Mouse (Mus musculus) adrenal gland, postnatal 36 days (tissue): Measurements from ENCODE around the gene Dennd5b. TPM values are rescaled to one million over a fixed set of nuclear protein-coding genes. Genes with fewer than 3 reads are reported as not detected.
"Not testable (repeated sequence)": the region's sequence is repeated elsewhere in the genome, so short reads cannot be mapped to it uniquely, and the experiment has no call there.

Experiments
- DNase-seq, 2 experiments: peaks; one replicate each; pipeline ENCODE4 v3.0.0; 2021; ENCODE audit warnings: mixed read lengths in 1 of 2
- total RNA-seq, 2 experiments: library from RNA; stranded (reverse); gene quantifications; 2 replicates each; pipeline ENCODE4 v1.2.3; 2021

Gene Dennd5b
- total RNA-seq, 2 experiments from 2014 or later, result 13.0 to 18.4 TPM

GRCm38 (mm10) chr6:149010766-149011301 lies 90.6 kb downstream of the Dennd5b start:
- DNase-seq, result no peak

GRCm38 (mm10) chr6:149005009-149005408 lies 96.5 kb downstream of the Dennd5b start:
- no peak for DNase-seq

DNA sequence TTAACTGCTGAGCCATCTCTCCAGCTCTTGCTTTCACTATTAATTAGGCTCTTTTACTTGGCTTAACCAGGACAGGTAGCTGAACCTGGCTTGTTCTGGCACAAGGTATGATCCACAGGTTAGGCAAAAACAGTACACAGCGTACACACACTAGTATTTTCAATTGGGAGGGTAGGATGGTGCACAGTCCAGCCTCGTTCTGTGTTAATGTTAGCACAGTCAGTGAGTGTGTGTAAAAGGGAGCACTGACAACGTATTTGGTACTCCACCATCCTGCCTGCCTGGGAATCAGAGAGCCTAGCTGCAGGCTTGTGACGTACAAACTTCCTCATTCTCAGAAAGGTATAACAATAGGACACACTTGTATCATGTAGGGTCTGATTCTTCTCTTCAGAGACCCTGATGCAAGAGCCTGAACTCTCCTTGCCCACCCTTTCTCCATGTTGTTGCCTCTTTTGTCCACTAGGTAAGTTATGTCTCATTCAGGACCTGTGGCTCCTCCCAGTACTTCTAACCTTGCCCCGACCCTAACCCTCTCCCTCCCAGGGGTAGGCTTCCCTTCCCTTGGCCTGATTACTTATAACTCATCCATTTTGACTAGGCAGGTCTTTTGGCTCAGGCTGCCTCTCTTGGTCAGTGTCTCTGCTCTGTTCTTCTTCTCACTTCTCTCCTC lies 107.0 kb downstream of the Dennd5b start:
- no peak for DNase-seq

GRCm38 (mm10) chr6:148993117-148994077 lies 108.1 kb downstream of the Dennd5b start:
- DNase-seq, result no peak

DNA sequence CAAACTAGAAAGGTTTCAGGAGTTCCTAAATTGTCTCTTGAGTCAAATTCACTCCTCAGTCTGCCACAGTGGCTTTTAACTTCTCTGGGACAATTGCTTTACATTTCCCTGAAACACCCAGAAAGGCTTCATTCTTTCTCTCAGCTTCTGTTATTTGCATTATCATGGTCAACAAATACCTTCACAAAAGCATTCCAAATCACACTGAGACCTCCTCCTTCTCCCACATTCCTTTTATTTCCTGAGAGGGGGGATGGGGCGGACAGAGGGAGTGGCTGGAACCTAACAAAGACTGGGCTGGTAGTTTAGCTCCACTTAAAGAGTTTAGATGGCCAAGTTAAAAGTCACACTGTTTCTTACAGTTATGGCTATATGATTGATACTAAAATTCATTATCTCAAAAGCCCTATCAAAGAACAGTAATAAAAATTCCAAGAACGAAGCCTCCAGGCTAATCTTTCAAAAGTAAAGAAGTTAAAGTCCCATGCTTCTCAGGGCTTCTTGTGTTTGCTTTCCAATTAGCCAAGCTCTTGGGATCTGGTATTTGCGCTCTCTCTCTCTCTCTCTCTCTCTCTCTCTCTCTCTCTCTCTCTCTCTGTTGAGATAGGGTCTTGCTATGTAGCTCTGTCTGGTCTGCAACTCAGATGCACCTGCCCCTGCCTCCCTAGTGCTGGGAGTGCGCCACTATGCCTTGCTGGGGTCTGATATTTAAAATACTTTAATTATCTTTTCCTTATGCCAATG lies 108.9 kb downstream of the Dennd5b start:
- no peak for DNase-seq

DNA sequence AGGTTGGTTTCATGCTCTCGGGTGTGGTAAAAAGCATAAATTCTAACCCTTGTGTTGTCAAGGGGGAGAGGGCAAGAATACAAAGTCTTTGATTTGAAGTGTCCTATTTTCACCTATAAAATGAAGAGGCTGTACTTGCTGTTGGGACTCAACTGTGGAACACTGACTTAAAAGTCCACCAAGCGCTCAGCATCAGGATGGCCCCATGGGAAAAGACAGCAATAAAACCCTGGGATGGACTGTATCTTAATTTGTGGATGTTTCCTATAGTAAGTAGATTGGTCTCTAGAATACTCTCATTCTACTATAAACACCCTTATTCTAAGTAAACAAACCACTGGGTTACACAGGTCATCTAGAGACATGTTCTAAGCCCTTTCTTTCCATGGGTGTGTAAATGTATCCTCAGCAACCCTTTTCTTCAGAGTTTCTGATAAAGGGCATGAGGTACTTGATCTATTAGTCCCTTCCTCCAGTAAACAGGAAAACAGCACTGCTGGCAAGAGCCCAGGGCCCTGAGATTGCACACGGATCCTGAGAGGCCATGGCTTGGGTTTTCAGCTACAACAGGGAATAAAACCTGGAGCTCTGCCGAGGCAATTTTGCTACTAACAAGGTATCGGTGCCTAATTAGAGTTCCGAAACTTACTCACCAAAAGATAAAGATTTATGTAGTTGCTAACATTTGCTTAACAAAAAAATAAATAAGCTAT lies 109.7 kb downstream of the Dennd5b start:
- DNase-seq, result peak in 1 of 2 experiments; percentile 14

GRCm38 (mm10) chr6:148989792-148990491 lies 111.5 kb downstream of the Dennd5b start:
- DNase-seq, result not testable (repeated sequence)

DNA sequence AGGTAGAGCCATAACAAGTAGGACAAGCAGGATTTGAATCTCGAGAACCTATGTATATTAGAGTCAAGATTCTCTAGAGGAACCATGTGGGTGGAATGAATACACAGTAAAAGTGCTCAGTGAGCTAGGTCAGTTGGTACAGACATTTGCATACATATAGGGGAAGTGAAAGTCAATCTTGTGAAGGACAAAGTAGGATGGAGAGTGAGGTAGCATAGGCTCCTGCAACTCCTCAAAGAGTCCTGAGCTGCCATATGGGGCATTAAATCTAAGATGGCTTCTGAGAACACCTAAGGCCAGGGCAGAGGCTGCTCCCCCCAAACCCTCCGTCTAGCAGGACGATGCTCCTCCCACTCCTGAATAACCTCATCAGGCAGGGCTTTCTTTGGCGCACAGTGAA lies 115.5 kb downstream of the Dennd5b start:
- no peak for DNase-seq

DNA sequence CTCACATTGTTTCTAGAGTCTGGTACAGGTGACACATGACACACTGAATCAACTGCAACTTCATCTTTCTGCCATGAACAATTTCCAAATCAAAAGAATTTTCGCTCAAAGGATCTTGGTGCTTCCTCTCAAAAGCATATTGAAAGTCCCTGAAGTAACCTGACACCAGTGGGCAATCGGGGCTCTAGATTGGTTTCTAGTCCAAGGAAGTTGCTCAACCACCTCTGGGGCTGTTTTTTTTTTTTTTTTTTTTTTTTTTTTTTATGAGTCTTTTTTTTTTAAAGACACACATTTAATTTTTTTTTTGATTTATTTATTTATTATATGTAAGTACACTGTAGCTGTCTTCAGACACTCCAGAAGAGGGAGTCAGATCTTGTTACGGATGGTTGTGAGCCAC lies 121.0 kb downstream of the Dennd5b start:
- DNase-seq, result no peak

DNA sequence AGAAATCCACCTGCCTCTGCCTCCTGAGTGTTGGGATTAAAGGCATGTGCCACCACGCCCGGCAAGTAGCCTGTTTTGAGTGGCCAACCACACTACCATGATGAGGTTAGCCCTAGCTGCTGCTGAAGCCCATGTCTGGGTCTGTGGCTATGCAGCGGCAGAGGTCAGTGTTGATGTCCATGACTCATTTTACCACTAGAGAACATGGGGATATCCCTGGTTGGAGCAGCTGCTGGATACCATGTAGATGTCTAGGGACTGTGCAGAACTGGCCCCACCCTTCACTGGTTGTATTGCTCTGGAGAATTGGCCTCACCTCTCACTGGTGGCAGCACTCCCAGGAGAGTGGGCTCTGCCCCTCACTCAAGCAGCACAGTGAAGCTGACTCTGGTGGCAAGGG lies 126.4 kb downstream of the Dennd5b start:
- no peak for DNase-seq

DNA sequence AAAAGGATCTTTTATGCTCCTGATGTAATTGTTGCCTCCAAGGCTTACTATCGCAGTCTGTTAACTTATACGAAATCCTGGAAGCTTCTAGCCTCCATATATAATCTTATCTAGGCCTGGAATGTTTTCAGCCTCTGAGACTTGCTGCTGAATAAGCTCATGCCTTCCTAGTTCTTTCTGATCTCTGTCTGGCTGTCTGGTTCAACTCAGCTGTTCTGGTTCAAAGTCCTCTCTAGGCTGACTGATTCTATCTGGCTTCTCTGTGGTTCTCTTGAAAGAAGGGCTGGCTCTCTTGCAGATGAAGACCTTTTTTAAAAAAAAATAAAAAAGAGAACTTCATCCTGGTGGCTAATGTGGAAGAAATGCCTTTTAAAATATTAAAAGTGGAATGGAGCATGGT lies 128.6 kb downstream of the Dennd5b start:
- DNase-seq, result no peak

GRCm38 (mm10) chr6:148972059-148972848 lies 129.2 kb downstream of the Dennd5b start:
- no peak for DNase-seq

DNA sequence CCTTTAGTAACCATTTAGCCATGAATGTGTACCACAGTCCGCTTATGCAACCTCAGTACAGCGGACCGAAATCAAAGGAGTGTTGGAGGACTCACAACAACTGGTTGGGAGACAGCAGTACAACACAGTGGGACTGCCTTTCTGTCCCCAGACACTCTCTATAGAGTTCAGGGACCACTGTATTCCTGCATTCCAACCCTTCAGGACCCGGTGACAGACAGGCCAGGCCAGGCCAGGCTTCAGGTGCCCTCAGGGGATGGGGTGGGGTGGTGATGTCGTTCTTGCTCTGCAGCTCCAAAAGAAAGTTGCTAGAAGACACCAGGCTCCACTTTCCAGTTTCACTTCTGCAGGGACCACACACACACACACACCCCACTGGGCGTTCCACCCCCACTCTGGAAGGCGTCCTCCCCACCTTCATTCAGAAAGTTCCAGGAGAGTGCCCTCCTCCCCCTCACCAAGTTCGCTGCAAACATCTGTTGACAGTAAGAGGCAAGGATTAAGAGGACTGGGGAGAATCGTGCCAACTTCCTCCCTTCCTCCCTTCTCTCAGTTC lies 130.0 kb downstream of the Dennd5b start:
- DNase-seq, result no peak

DNA sequence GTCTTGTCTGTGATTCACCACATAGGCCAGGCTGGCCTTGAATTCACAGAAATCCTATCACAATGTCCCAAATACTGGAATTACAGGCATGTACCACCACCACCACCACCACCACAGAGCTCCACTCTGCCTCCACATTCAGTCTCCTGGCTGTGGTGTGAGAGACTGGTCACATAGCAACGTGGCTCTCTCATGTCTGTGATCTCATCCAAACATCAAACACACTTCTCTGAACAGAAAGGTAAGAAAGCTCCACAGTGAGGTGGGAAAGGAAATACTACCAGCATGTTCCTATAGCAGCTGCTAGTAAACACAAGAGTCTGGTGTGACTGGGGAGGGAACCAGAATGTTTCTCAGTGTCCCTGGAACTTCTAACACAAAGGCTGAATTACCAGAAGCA lies 140.2 kb downstream of the Dennd5b start:
- DNase-seq, result no peak

- no peak for DNase-seq
These were observed 141.8 kb downstream of the Dennd5b start for GRCm38 (mm10) chr6:148959540-148960238.

DNA sequence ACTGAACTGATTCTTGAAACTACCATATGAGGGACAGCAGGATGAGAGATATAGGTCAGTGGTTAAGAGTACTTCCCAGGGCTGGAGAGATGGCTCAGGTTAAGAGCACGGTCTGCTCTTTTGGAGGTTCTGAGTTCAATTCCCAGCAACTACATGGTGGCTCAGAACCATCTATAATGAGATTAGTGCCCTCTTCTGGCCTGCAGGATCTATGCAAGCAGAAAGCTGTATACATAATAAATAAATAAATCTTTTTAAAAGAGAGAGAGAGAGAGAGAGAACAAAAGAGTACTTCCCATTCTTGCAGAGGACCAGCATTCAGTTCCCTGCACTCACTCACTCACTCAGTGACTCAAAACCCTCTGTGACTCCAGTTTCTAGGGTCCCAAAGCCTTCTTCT lies 142.8 kb downstream of the Dennd5b start:
- no peak for DNase-seq

GRCm38 (mm10) chr6:148957046-148957445 lies 144.4 kb downstream of the Dennd5b start:
- no peak for DNase-seq

DNA sequence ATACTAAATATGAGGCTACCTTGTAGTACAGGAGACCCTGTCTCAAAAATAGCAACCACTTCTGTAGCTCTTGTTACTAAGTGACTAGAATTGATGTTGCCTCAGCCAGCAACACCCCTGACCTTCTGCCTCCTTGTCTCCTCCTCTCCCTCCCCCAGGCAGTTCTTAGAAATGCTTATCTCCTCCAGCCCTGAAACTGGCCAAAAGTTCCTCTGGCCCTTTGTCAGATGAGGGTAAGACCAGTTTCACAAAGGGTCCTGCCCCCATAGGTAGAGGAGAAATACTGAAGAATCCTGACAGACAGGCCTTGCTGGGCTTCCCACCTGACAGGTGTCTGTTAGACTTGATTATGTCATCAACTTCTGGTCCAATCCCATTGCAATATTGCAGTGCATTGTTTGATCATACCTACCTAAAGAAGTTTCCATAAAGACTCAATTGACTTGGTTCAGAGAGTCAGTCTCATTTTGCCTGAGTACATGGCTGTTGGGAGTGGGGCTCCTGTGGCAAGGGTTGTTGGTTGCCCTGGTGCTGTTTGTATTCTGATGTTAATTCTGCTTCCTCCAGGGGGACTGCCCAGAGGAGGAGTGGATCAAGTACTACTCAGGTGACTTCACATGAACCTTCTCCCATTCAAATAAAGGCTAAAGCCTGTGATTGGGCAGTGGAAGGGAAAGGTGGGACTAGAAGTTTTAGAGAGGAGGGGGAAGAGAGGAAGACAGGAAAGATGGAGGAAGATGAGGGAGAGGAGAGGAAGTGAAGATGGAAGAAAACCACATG lies 145.6 kb downstream of the Dennd5b start:
- no peak for DNase-seq
